Mouse (Mus musculus) stomach, postnatal 0 days (tissue): Measurements from ENCODE around the gene Magi1.

ENCODE experiments used
- CTCF ChIP-seq: IDR thresholded peaks from 2 replicates; pipeline ENCODE4 v1.5.1; 2016; ENCODE audit warnings: antibody characterized with exemption, low read depth, mild to moderate bottlenecking, moderate library complexity
- EP300 ChIP-seq: optimal IDR thresholded peaks from 2 replicates; pipeline ENCODE3; 2016; ENCODE audit warnings: antibody characterized with exemption

DNA sequence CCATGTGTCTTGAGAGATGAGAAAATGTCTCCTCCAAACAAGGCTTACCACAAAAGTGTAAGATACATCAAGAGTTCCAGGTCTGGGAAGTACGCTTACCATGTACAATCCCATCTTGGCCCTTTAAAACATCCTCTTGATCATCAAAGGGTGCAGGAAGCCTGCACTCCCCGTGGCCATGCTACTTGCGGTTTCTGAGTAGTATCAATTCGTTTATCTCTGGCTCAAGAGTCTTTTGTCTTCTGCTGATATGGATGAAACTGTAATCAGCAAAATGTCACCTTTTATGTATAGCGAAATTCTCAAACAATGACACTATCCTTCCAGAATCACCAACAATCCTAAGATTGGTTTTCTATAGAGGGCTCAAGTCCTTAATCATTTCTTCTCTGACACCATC, 261.3 kb downstream of the Magi1 start:
- TF ChIP-seq EP300 = no peak
- no peak for TF ChIP-seq CTCF
